Mouse (Mus musculus): Measurements from ENCODE around the gene Polr2h. TPM values are rescaled to one million over a fixed set of nuclear protein-coding genes. Genes with fewer than 3 reads are reported as not detected.
A peak's percentile ranks its signal among the peaks of the same experiment; 100 is the strongest.

Gene Polr2h
- polyA plus RNA-seq, 1 experiment from 2014 or later, result 103 TPM

DNA sequence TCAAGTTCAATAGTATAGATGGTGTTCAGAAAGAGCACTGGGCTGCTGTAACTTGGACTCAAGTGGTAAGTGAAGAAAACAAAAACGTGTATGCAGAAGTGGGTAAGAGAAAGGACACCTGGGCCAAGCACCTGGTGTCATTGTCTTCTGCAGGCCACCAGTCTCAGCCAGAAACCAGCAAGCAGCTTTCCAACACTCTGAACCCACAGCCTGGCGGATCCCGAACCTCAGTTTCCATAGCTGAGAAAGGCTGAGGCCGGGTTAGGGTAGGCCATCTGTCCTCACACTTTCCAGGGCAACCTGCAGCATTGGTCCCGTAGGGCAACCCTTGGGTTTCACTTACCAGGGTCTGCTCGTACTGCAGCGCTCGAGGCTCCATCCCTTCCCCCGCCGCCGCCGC lies 1.9 kb upstream of the Polr2h start:
- H3K4me1 ChIP-seq, result peaks cover 49% of the 10 kb centered on the region
- peak overlapping the region; percentile 66 for H3K4me3 ChIP-seq
- H3K27ac ChIP-seq, result peak overlapping the region; percentile 91
- peaks cover 5% of the 10 kb centered on the region; the same call in 1 of the 2 replicates for H3K27me3 ChIP-seq (ENCODE audit: insufficient read depth, poor library complexity, severe bottlenecking)
- no peaks in the 10 kb centered on the region for H3K9me3 ChIP-seq
- H3K36me3 ChIP-seq, result peaks cover 26% of the 10 kb centered on the region
- no peak for DNase-seq (ENCODE audit: low spot score)
- 3% methylated on average over 12 of the region's 12 CpGs for WGBS

DNA sequence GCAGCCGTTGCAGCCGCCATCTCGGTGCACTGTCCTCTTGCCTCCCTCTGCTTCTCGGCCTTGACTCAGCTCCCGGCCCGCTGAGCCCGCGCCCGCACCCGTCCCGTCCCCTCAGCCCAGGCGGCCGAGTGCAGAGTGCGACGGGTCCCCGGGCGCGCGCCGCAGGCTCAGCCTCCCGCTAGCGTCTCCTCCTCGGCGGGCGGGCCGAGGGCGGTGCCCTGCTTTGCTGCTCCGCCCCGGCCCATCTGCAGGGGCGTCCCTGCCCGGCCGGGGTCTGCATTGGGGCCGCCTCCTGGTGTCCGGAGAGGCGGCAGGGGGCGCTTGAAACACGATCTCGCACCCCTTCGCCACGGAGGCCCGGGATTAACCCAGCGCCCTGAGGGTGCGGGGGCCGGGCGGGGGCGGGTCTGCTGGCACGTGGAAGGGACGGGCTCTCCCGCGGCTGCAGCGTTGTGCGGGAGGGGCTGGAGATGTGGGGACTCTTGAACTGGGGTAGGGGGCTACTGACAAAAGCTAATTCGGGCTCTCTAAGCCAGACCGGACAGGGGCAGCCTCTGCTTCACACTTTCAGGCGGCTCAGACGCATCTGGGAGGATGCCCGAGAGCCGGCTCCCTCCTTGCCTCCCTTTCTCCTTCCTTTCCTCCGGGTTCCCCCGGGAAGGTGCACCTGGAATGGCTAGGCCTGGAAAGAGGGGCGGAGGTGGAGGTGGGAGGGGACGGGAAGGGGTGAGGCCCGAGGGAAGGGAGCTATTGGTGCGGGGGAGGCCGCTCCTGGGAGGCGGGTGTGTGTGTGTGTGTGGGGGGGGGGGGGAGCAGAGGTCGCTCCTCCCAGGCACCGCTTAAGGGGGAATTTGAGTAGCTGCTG lies 1.3 kb upstream of the Polr2h start:
- Histone ChIP-seq H3K4me1 (peaks cover 49% of the 10 kb centered on the region), H3K27ac (peak overlapping the region; percentile 91)
- under 1% methylated on average over 65 of the region's 68 CpGs for WGBS

DNA sequence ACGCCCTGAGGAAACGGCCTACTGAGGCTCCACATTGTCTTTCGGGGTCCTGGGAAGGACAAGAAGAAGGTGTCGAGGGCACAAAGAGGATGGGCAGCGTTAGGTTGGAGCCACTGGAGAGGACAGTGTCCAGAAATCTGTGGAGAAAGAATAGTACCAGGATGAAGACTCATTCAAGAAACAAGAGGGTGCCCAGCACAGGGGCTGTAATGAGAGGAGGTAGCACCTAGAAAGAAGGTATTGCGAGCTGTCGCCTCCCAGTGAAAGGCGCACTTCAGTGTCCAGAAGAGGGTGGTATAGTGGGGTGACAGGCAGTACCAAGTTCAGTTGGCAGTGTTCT lies 654 bp upstream of the Polr2h start:
- Histone ChIP-seq H3K9me3 (no peaks in the 10 kb centered on the region), H3K27ac (peak overlapping the region; percentile 91), H3K27me3 (ENCODE audit: insufficient read depth, poor library complexity, severe bottlenecking) (peaks cover 5% of the 10 kb centered on the region; the same call in 1 of the 2 replicates), H3K4me1 (peaks cover 49% of the 10 kb centered on the region), H3K36me3 (peaks cover 26% of the 10 kb centered on the region), H3K4me3 (peak overlapping the region; percentile 66)
- no peak for DNase-seq (ENCODE audit: low spot score)
- WGBS, result 0% methylated on average over 8 of the region's 8 CpGs

More for the DNA sequence above, 1.3 kb upstream of the Polr2h start:
- H3K36me3 ChIP-seq, result peaks cover 26% of the 10 kb centered on the region
- peaks cover 5% of the 10 kb centered on the region; the same call in 1 of the 2 replicates for H3K27me3 ChIP-seq (ENCODE audit: insufficient read depth, poor library complexity, severe bottlenecking)
- peak overlapping the region; percentile 66 for H3K4me3 ChIP-seq
- peak; percentile 93 for DNase-seq (ENCODE audit: low spot score)
- no peaks in the 10 kb centered on the region for H3K9me3 ChIP-seq

DNA sequence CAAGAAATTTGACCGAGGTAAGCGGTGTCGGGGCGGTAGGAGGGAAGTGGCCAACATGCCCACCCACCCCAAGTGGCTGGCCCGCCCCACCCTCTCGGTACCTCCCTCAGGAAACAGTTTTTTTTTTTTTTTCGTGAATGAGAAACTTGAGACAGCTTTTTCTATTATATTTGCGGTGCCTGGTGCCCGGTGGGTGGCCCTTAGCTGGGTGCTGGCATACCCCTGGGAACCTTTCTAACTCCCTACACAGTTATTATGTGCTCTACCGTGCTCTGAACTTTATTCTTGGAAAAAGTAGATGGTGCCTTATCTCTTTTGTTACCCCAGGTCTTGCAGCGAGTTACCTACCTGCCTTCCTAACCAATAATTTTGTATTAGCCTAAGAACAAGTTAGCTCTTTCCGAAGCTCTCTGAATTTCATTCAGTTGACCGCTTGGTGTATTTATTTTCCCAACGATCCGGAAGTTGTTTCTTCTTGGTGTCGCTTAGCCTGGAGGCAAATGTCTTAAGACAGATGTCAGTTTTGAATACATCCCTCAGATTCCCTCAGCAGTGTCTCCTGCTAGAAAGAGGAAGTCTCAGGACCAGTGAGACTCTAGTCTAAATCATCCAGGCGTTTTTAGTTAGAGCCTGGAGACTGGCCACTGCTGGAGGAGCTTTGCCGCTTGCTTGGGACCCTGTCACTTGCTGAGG lies 659 bp downstream of the Polr2h start:
- WGBS, result 3% methylated on average over 18 of the region's 18 CpGs
- H3K27ac ChIP-seq, result peak overlapping the region; percentile 91

DNA sequence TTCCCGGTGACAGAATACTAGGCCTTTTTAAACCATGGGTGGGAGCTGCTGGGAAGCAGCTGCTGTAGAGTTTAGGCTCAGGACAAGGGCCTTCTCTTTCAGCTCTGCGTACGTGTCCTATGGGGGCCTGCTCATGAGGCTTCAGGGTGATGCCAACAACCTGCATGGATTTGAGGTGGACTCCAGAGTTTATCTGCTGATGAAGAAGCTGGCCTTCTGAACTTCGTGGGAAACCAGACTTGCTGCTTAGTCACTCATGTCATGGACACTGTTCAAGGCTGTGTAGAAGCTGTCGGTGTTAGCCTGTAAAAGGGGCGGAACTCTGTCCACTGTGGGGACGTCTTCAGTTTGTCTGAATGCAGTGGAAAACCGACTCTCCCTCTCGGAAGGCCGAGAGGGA lies 4.3 kb downstream of the Polr2h start:
- H3K27ac ChIP-seq, result no peak overlapping the region
- WGBS, result 75% methylated on average over 10 of the region's 10 CpGs
- H3K9me3 ChIP-seq, result no peaks in the 10 kb centered on the region
- no peak for DNase-seq (ENCODE audit: low spot score)
- peaks cover 27% of the 10 kb centered on the region for H3K36me3 ChIP-seq
- H3K27me3 ChIP-seq (ENCODE audit: insufficient read depth, poor library complexity, severe bottlenecking), result peaks cover 8% of the 10 kb centered on the region; the same call in 1 of the 2 replicates
- no peak overlapping the region for H3K4me3 ChIP-seq
- H3K4me1 ChIP-seq, result peaks cover 10% of the 10 kb centered on the region

More for the DNA sequence above, 659 bp downstream of the Polr2h start:
- Histone ChIP-seq H3K36me3 (peaks cover 27% of the 10 kb centered on the region), H3K27me3 (ENCODE audit: insufficient read depth, poor library complexity, severe bottlenecking) (peaks cover 5% of the 10 kb centered on the region; the same call in 1 of the 2 replicates), H3K9me3 (no peaks in the 10 kb centered on the region), H3K4me1 (peaks cover 46% of the 10 kb centered on the region), H3K4me3 (peak overlapping the region; percentile 66)
- no peak for DNase-seq (ENCODE audit: low spot score)

DNA sequence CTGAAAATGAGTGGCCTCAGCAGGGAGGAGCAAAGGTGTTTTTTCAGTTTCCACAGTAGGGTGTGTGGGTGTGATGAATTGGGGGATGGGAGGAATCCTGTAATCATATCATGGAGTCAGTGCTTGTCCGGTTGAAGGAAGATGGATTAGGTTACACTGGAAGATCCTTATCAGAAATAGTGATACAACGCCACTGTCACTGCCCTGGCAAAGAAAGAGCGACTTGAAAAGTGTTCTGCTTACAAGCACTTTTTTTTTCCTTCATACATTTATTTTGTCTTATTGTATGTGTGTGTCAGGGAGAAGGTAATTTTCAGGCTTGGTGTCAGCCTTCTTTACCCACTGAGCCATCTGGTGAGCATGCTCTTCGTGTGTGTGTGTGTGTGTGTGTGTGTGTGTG lies 5.3 kb downstream of the Polr2h start:
- 45% methylated on average over 4 of the region's 4 CpGs for WGBS
- peaks cover 6% of the 10 kb centered on the region for H3K4me1 ChIP-seq
- no peak overlapping the region for H3K27ac ChIP-seq
- peaks cover 27% of the 10 kb centered on the region for H3K36me3 ChIP-seq
- no peak for DNase-seq (ENCODE audit: low spot score)
- no peaks in the 10 kb centered on the region for H3K9me3 ChIP-seq
- no peak overlapping the region for H3K4me3 ChIP-seq
- H3K27me3 ChIP-seq (ENCODE audit: insufficient read depth, poor library complexity, severe bottlenecking), result peaks cover 8% of the 10 kb centered on the region; the same call in 1 of the 2 replicates

DNA sequence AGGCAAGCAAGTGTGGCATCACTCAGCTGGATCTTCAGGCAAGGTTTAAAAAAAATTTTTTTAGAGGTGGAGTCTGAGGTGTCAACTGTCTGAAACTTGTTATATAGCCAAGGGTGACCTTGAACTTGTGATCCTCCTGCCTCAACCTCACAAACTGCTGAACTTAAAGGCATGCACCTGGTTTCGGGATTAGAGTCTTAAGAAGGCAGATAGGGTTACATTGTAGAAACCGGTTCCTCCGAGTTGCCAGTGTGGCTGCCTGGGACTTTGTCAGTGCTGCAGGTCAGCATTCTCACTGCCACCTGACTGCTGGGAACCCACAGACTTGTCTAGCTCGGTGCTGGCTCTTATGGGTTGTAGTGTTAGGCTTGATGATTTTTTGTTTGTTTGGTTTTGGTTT lies 5.8 kb downstream of the Polr2h start:
- no peak overlapping the region for H3K4me3 ChIP-seq
- H3K4me1 ChIP-seq, result peaks cover 6% of the 10 kb centered on the region
- WGBS, result 28% methylated on average over 4 of the region's 4 CpGs
- no peak overlapping the region for H3K27ac ChIP-seq
- peaks cover 8% of the 10 kb centered on the region; the same call in 1 of the 2 replicates for H3K27me3 ChIP-seq (ENCODE audit: insufficient read depth, poor library complexity, severe bottlenecking)
- H3K36me3 ChIP-seq, result peaks cover 27% of the 10 kb centered on the region
- no peak for DNase-seq (ENCODE audit: low spot score)
- H3K9me3 ChIP-seq, result no peaks in the 10 kb centered on the region

DNA sequence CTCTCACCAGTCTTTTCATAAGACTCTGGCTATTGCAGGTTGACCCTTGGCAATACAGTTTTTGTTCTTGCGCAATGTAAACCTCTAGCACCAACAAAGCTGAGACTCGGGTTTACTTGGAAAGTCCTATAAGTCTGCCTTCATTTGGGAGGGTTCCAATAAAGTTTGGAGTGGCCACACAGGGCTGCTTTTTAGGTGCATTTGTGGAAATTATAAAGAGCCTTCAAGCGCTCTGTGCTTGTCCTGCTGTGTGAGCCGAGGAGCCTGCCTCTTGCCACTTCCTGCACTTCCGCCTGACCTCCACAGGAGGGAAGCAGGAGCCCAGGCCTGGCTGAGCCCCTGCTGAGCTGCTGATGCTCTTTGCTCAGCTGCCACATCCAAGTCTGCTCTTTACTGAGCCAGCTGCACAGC lies 6.9 kb downstream of the Polr2h start:
- WGBS, result 27% methylated on average over 5 of the region's 5 CpGs
- peaks cover 8% of the 10 kb centered on the region; the same call in 1 of the 2 replicates for H3K27me3 ChIP-seq (ENCODE audit: insufficient read depth, poor library complexity, severe bottlenecking)
- H3K4me1 ChIP-seq, result no peaks in the 10 kb centered on the region
- peaks cover 27% of the 10 kb centered on the region for H3K36me3 ChIP-seq
- H3K27ac ChIP-seq, result no peak overlapping the region
- no peak overlapping the region for H3K4me3 ChIP-seq
- H3K9me3 ChIP-seq, result no peaks in the 10 kb centered on the region
- DNase-seq (ENCODE audit: low spot score), result no peak

DNA sequence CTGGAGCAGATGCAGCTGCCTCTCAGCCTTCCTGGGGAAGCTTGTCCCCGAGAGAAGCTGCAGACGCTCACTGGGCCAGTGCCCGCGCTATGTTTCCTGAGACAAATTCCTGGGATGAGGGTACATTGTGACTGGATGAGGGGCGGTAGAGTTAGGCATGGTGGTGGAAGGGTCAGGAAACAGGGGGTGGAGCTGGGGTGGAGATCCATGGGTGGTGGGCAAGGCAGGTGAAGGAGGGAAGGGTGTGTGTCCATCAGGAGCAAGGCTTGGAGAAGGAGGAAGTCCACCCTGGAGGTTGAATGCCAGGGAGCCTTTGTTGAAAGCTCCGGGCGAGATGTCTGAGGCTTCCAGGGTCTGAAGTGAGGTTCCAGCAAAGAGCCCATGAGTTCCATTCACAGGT lies 7.9 kb downstream of the Polr2h start:
- no peak for DNase-seq (ENCODE audit: low spot score)
- WGBS, result 73% methylated on average over 7 of the region's 7 CpGs
- no peak overlapping the region for H3K27ac ChIP-seq
- H3K27me3 ChIP-seq (ENCODE audit: insufficient read depth, poor library complexity, severe bottlenecking), result peaks cover 14% of the 10 kb centered on the region
- H3K9me3 ChIP-seq, result no peaks in the 10 kb centered on the region
- no peak overlapping the region for H3K4me3 ChIP-seq
- H3K4me1 ChIP-seq, result peaks cover 6% of the 10 kb centered on the region; the same call in 1 of the 2 replicates
- H3K36me3 ChIP-seq, result peaks cover 21% of the 10 kb centered on the region

DNA sequence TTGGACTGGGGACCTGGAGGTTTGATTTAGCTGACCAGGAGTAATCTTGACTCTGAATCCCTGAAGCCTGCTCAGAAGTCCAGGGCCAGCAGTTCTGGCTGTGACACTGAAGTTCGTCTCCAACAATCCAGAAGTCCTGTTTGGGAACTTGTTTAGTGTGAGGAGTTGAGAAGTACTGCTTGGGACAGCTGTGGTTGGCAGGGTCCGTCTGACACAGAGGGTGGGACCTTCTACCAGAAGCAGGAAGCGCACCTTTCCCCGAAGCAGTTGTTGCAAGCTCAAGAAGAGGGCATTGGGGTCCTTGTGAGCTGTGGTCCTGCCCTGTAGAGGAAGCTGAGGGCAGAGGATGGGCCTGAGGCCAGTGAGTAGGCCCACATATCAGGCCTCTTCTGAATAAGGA lies 8.3 kb downstream of the Polr2h start:
- H3K4me3 ChIP-seq, result no peak overlapping the region
- peaks cover 8% of the 10 kb centered on the region; the same call in 1 of the 2 replicates for H3K4me1 ChIP-seq
- H3K27ac ChIP-seq, result no peak overlapping the region
- DNase-seq (ENCODE audit: low spot score), result no peak
- no peaks in the 10 kb centered on the region for H3K9me3 ChIP-seq
- peaks cover 18% of the 10 kb centered on the region for H3K27me3 ChIP-seq (ENCODE audit: insufficient read depth, poor library complexity, severe bottlenecking)
- H3K36me3 ChIP-seq, result peaks cover 17% of the 10 kb centered on the region
- 72% methylated on average over 4 of the region's 4 CpGs for WGBS

DNA sequence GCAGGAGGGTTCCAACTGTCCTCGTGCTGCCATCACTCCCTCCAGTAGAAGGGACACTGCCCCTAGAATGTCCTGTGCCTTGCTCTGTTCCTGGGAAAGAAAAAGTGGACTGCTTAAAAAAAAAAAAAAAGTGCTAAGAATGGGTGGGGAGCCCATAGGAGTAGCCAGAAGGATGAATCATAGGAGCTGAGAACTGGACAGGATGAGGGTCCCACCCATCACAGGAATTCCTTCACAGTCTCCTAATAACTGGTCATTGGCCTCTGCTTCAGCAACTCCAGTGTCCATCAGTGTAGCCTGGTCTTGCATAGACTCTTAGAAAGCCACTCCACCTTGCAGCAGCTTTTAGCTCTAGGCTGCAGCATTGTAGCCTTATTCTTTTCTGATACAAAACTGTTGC lies 8.9 kb downstream of the Polr2h start:
- Histone ChIP-seq H3K36me3 (peaks cover 11% of the 10 kb centered on the region), H3K27ac (no peak overlapping the region), H3K4me3 (no peak overlapping the region), H3K27me3 (ENCODE audit: insufficient read depth, poor library complexity, severe bottlenecking) (peaks cover 20% of the 10 kb centered on the region), H3K9me3 (no peaks in the 10 kb centered on the region), H3K4me1 (peaks cover 8% of the 10 kb centered on the region; the same call in 1 of the 2 replicates)
- 67% methylated on average over 1 of the region's 1 CpGs for WGBS
- no peak for DNase-seq (ENCODE audit: low spot score)

DNA sequence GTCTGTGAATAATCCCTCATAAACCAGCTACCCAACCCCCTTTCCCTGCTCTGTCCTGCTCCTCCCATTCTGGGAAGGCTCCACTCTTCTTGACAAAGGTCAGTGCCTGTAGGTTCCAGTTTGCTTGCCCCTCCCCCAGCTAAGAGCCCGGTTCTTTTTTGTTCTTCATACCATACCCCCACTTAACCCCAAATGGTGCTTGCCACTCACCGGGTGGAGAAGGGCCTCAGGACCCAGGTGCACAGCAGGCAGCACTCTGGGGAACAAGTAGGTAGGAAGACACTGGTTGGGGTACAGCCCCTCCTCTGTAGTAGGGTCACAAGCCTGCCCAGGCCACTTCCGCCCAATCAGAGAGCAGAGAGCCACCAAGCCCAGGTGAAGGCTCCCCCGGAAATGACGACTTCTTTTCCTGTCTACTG lies 12.8 kb downstream of the Polr2h start:
- no peak for DNase-seq (ENCODE audit: low spot score)
- Histone ChIP-seq H3K4me1 (peaks cover 37% of the 10 kb centered on the region), H3K9me3 (no peaks in the 10 kb centered on the region), H3K4me3 (no peak overlapping the region), H3K36me3 (no peaks in the 10 kb centered on the region), H3K27ac (no peak overlapping the region), H3K27me3 (ENCODE audit: insufficient read depth, poor library complexity, severe bottlenecking) (peaks cover 56% of the 10 kb centered on the region)
- WGBS, result 25% methylated on average over 5 of the region's 5 CpGs

DNA sequence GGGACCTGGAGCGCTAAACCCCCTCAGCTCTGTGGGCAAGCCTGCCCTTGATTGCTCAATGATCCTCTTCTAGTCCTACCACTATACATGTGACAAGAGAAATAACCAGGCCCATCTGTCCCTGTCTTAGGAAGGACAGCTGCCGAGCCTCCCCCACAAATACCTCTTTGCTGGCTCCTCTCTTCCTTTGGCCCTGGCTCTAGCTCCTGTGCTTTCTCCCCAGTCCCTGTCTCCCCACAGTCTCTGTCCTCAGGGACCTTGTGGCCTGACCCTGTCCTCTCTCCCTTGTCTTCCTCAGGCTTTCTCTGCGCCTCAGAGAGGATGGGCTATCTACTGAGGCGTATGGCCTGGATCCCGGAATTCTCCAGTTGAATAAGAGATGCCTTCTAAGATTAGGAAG lies 14.2 kb downstream of the Polr2h start:
- Histone ChIP-seq H3K9me3 (no peaks in the 10 kb centered on the region), H3K27ac (no peak overlapping the region), H3K4me1 (peaks cover 37% of the 10 kb centered on the region), H3K36me3 (no peaks in the 10 kb centered on the region), H3K27me3 (ENCODE audit: insufficient read depth, poor library complexity, severe bottlenecking) (peaks cover 63% of the 10 kb centered on the region), H3K4me3 (no peak overlapping the region)
- WGBS, result 58% methylated on average over 5 of the region's 5 CpGs
- DNase-seq (ENCODE audit: low spot score), result no peak

All from heart, embryonic 10.5 days (tissue).